Mouse (Mus musculus): ENCODE measurements around the gene Ostc.
A peak's percentile ranks its signal among the peaks of the same experiment; 100 is the strongest.

The Ostc gene

GRCm38 (mm10) chr3:130708967-130709924 lies at the start of gene Ostc:
Ostc (minus strand) TSS chr3:130709444.
- peak; percentile 99 for DNase-seq

DNA sequence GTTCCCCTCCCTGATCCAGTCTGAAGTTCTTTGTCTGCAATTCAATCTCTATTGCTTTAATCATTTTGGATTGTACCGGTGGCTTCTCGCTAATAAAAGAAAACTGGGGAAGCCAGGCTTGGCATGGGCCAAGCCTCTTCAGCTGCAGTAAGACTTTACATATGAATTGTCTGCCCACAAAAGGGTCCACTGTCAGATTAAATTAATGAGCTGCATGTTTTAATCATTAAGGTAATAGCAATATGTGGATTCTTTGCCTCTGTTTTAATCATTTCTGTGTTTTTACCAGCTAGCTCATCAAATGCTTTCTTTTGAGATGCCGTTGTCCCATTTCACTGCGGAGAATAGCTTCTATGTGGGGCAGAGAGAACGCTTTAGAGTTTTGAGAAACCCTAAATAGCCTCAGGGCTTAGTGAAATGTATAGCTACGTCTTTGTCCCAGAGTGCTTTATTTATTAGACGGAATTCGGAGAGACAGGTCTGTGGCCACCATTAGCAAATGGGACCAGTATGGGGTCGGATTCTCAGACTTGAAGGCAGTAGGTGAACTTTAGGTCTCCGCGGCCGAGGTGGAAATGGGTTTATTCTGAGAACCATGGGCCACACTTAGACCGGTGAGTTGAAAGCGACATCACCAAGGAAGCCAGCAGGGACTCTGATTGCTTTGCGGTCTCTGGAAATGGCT lies 49.1 kb upstream of the Ostc start:
- DNase-seq = peak; percentile 58

DNA sequence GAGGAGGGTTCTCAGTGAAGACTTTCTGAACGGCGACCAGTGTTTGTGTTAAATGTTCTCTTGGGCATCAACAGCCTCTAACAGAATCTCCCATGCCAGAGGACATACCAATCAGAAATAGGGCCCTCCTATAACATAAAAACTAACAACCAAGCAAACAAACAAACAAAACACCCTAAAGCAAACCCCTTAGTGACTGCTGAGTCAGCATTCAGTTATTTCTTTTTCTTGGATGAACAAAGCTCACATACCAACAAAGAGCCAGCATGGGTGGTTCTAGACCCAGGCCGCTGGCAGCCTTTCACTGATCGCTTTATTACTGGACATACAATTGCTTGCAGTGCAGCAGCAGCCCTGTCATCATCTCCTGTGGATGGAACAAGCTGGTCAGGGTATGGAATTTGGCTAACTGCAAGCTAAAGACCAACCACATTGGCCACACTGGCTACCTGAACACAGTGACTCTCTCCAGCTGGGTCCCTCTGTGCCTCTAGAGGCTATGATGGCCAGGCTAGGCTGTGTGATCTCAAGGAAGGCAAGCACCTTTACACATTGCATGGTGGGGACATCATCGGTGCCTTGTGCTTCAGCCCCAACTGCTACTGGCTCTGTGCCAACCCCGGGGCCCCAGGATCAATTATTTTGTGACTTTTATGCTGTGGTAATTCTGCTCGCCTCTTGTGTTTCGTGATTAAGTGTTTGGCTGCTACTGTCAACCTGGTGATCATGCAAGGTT lies 48.0 kb upstream of the Ostc start:
- peak; percentile 46 for DNase-seq

GRCm38 (mm10) chr3:130749206-130749605 lies 40.0 kb upstream of the Ostc start:
- DNase-seq = no peak

DNA sequence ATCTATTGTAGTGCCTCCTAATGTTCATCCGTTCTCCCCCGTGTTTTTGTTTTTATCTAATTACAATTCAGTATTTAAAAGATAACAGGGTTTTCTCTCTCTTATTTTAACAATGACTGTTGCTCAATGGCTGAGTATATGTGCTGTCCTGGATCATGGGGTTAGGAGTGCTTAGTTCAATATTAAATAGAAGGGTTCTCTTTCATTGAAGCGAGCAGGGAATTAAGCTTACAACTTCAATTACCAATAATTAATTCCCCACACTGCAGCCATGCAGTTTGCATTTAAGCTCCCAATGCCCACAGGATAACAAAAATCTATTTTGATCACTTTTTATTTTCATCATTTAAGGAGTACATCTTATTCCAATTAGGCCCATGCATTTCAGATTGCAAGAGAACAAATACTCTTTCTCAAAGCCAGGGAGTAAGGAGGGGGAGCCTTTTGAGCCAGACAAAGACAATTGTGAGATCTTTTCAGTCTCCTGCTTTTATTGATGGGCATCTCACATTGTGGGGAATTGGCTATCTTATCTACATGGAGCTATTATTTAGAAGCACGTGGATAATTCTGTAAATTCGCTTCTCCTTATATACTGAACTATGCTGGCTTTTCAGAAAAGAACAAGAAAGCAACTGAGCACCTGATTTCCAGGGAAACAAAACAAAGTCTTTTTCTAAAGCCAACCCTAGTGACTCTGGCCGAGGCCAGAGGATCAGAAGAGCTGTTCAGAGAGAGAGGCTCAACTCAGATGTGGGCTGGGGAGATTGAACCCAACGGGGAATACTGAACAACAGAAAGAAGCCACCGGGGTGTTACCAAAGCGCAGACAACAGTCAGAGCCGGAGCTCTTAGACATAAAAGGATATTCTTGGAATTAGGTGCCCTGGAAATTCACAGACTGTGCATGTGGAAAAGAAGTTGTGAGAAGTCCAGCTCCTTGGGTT lies 37.7 kb upstream of the Ostc start:
- DNase-seq = peak; percentile 19

DNA sequence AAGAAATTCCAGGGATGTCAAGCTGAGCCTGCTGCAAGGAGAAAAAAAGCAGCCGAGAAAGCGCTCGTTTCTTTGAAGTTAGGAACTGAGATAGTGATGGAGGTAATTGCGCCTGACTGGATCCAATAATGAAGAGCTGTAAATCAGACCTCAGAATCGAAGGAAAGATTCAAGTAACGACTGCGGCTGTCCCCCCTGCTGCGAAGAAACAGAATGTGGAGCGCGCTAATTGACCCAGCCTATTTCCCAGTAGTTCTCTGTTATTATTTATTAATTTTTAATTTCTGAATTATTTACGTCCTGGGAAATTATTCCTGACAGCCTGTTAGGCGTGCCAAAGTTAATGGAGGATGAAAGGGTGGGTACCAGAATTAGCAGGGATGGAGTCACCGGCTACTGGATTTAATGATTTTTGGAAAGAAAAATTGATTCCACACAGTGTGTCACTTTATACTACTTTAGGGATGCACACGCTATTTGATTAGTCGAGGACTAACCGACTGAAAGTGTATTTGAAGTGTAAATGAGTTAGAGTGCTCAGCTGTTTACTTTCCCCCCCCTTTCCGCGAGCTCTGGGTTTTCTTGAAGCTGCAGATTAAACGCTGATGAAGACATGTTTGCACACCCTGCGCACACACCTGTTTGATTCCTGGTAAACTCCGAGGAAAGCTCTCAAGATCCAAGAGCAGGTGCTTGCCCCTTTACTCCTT lies 28.6 kb upstream of the Ostc start:
- DNase-seq = peak; percentile 85

DNA sequence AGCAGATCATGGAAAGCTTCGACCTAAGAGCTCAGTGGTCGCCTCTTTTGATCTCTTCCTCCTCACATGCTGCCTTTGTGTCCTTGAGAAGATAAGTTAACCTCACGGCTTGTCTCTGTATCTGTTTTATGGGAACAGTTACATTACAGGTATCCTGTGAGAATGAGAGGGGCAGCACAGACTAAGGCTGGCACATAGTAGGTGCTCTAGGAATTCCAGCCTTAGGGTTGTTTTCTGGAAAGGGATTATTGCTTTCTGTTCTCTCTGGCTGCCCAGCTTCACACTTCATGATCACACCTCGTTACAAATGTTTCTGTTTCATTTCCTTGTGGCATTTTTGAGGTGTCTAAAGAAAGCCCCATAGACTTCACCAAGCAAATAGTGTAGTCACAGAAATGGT lies 27.5 kb upstream of the Ostc start:
- no peak for DNase-seq

DNA sequence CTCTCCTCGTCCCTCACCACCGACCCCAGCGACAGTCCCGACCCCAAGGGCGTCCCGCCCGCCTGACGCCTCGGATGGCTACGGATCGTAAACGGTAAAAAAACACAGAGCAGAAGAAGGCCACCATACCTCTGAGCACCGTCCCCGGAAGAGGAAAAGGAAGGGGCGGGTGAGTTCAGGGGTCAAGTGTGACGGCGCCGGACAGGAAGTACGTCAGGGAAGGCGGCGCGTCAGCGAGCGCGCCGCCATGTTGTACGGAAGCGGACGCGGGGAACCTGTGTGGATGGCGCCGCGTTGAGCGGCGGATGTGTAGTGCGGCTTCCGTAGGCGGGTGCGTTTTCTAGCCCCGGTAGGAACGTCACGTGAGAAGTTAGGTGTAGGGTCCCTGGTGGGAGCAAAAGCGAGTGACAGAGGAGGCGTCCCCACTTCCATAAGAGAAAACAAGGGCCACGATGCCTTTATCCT lies 21.0 kb upstream of the Ostc start, which contains the start of gene Rpl34:
Rpl34 (minus strand) TSS at position 210 of the 465 bp plus-strand sequence.
- peak; percentile 98 for DNase-seq

- DNase-seq = peak; percentile 68
Measured at GRCm38 (mm10) chr3:130729472-130730188, 20.4 kb upstream of the Ostc start.

DNA sequence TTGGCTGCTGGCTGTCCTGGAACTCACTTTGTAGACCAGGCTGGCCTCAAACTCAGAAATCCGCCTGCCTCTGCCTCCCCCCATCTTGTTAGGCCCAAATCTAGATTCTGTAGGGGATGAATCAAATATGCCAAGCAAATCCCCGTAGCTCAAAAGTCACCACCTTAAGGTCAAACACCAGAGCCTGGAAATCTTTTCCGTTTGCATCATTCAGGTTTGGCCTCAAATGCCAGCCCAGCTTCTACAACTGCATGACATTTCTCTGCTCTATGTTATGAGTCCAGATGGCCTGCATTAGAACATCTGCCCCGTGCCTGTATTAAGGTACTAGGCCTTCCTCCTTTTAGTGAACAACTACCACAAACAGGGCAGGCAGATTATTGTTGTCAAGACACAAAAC lies 18.4 kb upstream of the Ostc start:
- no peak for DNase-seq

GRCm38 (mm10) chr3:130727036-130727435 lies 17.8 kb upstream of the Ostc start:
- no peak for DNase-seq

GRCm38 (mm10) chr3:130725718-130726117 lies 16.5 kb upstream of the Ostc start:
- no peak for DNase-seq

DNA sequence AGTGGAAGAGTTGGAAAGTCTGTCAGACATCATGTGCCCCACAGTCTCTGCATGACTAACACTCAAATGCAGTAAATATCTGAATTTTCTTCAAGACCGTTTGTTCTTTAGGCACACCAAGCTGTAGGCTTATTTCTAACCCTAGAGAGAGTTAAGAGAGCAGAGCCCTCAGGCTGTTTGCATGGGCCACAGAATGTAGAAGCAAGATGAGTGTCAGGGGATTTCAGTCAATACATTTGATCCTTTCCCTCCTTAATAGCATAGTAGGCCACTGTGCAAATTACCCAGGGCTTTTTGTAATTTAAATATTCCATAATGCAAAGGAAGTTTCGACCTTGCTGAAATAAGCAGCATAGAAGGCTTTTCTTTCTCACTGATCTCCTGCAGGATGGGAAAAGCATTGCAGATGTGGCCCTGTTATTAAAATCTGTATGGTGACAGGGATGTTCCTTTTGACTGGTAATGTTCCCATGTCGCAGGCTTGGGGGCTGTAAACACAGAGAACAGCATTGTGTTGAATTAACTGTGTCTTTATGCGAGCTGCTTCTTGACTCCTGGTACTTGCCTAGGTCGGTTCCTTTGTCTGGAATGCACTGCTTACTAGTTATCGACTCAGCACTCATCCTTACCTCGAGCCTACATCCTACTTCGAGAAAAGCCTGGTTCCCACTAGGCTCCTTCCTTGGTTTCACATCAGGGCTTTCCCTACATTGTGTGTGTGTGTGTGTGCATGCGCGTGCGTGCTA lies 13.7 kb upstream of the Ostc start:
- DNase-seq = no peak

DNA sequence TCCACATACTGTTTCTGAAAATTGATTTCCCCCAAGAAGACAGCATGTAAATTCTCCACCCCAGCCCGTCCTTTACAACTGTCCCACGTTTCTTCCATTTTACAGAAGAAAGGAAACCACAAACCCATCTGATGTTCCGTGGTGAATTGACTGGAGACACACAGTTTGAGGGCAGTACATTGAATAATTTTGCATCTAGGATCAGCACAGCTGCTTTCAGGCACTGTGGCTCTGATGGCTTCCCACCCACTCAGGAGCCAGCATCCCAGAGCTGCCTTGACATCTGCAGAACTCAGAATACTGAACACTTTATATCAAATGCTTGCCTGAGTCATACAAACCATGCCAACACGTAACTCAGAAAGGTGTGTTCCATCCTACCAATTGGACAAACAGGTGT lies 11.0 kb upstream of the Ostc start:
- DNase-seq = no peak

- DNase-seq = no peak
Measured at GRCm38 (mm10) chr3:130718871-130719270, 9.6 kb upstream of the Ostc start.

- DNase-seq = no peak
Measured at GRCm38 (mm10) chr3:130716555-130716954, 7.3 kb upstream of the Ostc start.

- DNase-seq = peak; percentile 78
Measured at GRCm38 (mm10) chr3:130714775-130715568, 5.7 kb upstream of the Ostc start.

DNA sequence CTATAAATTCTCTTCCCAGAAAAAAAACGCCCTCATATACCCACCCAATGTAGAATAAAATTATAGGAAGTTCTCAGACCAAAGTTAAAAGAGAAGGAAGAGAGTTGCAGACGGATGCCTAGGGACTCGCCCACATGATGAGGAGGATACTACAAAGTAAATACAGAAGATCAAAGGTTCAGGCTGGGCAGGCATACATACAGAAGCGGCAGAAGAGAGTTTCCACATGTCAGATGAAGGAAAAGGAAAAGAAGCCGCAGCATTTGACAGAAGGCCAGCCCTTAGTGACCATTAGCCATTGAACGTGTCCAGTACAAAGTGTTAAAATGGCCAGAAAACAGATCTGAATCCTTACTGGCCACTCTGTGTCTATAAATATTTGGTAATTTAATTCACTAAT lies 3.6 kb upstream of the Ostc start:
- DNase-seq = no peak

DNA sequence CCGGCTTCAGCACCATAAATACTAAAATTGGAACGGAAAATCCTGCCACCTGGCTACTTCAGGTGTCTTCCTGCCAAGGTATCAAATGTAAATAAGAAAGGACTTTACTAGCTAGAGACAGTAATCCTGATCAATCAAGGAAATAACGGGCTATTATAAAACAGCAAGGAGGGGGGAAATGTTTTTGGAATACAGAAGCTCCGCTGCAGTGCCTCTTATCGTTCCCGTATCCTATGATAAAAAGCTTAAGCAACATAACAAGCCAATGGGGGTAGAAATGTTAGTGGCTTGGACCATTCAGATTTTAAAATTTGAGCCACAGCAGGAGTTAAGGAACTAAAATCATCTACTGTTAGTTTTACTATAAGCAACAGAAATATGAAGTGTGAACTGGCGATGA lies 859 bp upstream of the Ostc start:
- no peak for DNase-seq
